Mouse (Mus musculus) CH12.LX (cell line): ENCODE results near the gene Bsx. TPM values are rescaled to one million over a fixed set of nuclear protein-coding genes. Genes with fewer than 3 reads are reported as not detected.
A peak's percentile ranks its signal among the peaks of the same experiment; 100 is the strongest.

Source experiments
- DNase-seq: peaks from one replicate; pipeline ENCODE4 v3.0.0-alpha.2; 2013; ENCODE audit errors: extremely low read depth
- H3K27ac ChIP-seq: 2 replicates; pipeline ENCODE4 v1.5.1; 2012; ENCODE audit warnings: low read depth, mild to moderate bottlenecking, control low read depth, moderate library complexity; ENCODE audit not compliant: insufficient read depth
- H3K27me3 ChIP-seq: replicated peaks from 2 replicates; pipeline ENCODE3; 2012; ENCODE audit warnings: inconsistent platforms
- H3K36me3 ChIP-seq, 2 experiments: replicated peaks in 1 of 2; 2 replicates each; pipeline versions ENCODE3 to v1.6.1; 2012; ENCODE audit warnings: inconsistent platforms in 1 of 2, low read length in 1 of 2, mild to moderate bottlenecking in 1 of 2, mixed read lengths in 1 of 2, moderate library complexity in 1 of 2; ENCODE audit not compliant: control insufficient read depth in 1 of 2, insufficient read depth in 1 of 2
- H3K4me1 ChIP-seq, 2 experiments: 2 replicates each; pipeline ENCODE4 v1.6.1; 2012; ENCODE audit warnings: inconsistent platforms in 1 of 2, moderate library complexity in 1 of 2; ENCODE audit not compliant: insufficient read depth in 2 of 2, control insufficient read depth in 1 of 2
- H3K4me2 ChIP-seq: 2 replicates; pipeline ENCODE4 v1.6.1; 2012; ENCODE audit warnings: low read depth, mild to moderate bottlenecking, control low read depth; ENCODE audit not compliant: poor library complexity, insufficient read depth, severe bottlenecking
- H3K4me3 ChIP-seq, 3 experiments: fragments of 150-350 bp in 1 of 3; sonication (generic) in 1 of 3; replicated peaks in 1 of 3; 2 replicates each; pipeline versions ENCODE3 to v1.5.1; 2011 to 2012; ENCODE audit warnings: low read depth in 2 of 3, low read length in 2 of 3, mild to moderate bottlenecking in 2 of 3, moderate library complexity in 2 of 3, control low read depth in 1 of 3, improper control_type of control experiment in 1 of 3, inconsistent platforms in 1 of 3, mixed read lengths in 1 of 3; ENCODE audit not compliant: poor library complexity in 1 of 3
- H3K79me2 ChIP-seq: replicated peaks from 2 replicates; pipeline ENCODE4 v1.6.1; 2012; ENCODE audit warnings: mild to moderate bottlenecking, moderate library complexity; ENCODE audit not compliant: control insufficient read depth, poor library complexity, insufficient read depth, severe bottlenecking; ENCODE audit errors: extremely low read depth
- H3K9ac ChIP-seq: 2 replicates; pipeline ENCODE4 v1.6.1; 2012; ENCODE audit warnings: low read depth, mild to moderate bottlenecking, control low read depth, moderate library complexity; ENCODE audit not compliant: insufficient read depth
- H3K9me3 ChIP-seq: replicated peaks from 2 replicates; pipeline ENCODE3; 2012; ENCODE audit warnings: low read length, inconsistent platforms, mixed read lengths
- CHD1 ChIP-seq: IDR thresholded peaks from 2 replicates; pipeline ENCODE4 v1.6.1; 2012; ENCODE audit warnings: low read depth, low read length, improper control_type of control experiment, inconsistent platforms
- CTCF ChIP-seq, 2 experiments: IDR thresholded peaks in 1 of 2; conservative IDR thresholded peaks in 1 of 2; 2 replicates each; pipeline ENCODE4 v1.5.1; 2011 to 2012; ENCODE audit warnings: low read depth in 2 of 2, low read length in 2 of 2, improper control_type of control experiment in 1 of 2, inconsistent platforms in 1 of 2, mild to moderate bottlenecking in 1 of 2, moderate library complexity in 1 of 2
- ELF1 ChIP-seq: IDR thresholded peaks from 2 replicates; pipeline ENCODE4 v1.6.1; 2014; ENCODE audit warnings: low read depth, mild to moderate bottlenecking, inconsistent platforms, low read length, improper control_type of control experiment
- EP300 ChIP-seq: IDR thresholded peaks from 2 replicates; pipeline ENCODE4 v1.6.1; 2011; ENCODE audit warnings: low read length, improper control_type of control experiment
- ETS1 ChIP-seq: conservative IDR thresholded peaks from 2 replicates; pipeline ENCODE4 v1.6.1; 2012; ENCODE audit warnings: low read depth, mild to moderate bottlenecking, inconsistent platforms, low read length, improper control_type of control experiment, moderate library complexity
- GABPA ChIP-seq: IDR thresholded peaks from 2 replicates; pipeline ENCODE4 v1.6.1; 2012; ENCODE audit warnings: low read depth, low read length, improper control_type of control experiment, inconsistent platforms; ENCODE audit not compliant: insufficient replicate concordance
- HCFC1 ChIP-seq: IDR thresholded peaks from 2 replicates; pipeline ENCODE4 v1.6.1; 2012; ENCODE audit warnings: low read depth, mild to moderate bottlenecking, inconsistent platforms, low read length, improper control_type of control experiment
- JUND ChIP-seq: conservative IDR thresholded peaks from 2 replicates; pipeline ENCODE4 v1.6.1; 2011; ENCODE audit warnings: low read depth, low read length, improper control_type of control experiment
- KAT2A ChIP-seq: IDR thresholded peaks from 2 replicates; pipeline ENCODE4 v1.6.1; 2012; ENCODE audit warnings: low read length, improper control_type of control experiment, inconsistent platforms; ENCODE audit not compliant: insufficient replicate concordance
- MEF2A ChIP-seq: IDR thresholded peaks from 2 replicates; pipeline ENCODE4 v1.6.1; 2014; ENCODE audit warnings: low read depth, mild to moderate bottlenecking, inconsistent platforms, low read length, improper control_type of control experiment, borderline replicate concordance
- MXI1 ChIP-seq: IDR thresholded peaks from 2 replicates; pipeline ENCODE4 v1.6.1; 2011; ENCODE audit warnings: mild to moderate bottlenecking, low read depth, low read length, improper control_type of control experiment
- MYC ChIP-seq: IDR thresholded peaks from 2 replicates; pipeline ENCODE4 v1.6.1; 2011; ENCODE audit warnings: low read depth, mild to moderate bottlenecking, improper control_type of control experiment, low read length
- NELFE ChIP-seq: IDR thresholded peaks from 2 replicates; pipeline ENCODE4 v1.6.1; 2011; ENCODE audit warnings: low read depth, low read length, improper control_type of control experiment
- PAX5 ChIP-seq: IDR thresholded peaks from 2 replicates; pipeline ENCODE4 v1.6.1; 2012; ENCODE audit warnings: low read length, inconsistent platforms, mixed read lengths
- SIN3A ChIP-seq: IDR thresholded peaks from 2 replicates; pipeline ENCODE4 v1.6.1; 2012; ENCODE audit warnings: low read length, improper control_type of control experiment, inconsistent platforms
- SMC3 ChIP-seq: IDR thresholded peaks from 2 replicates; pipeline ENCODE4 v1.6.1; 2011; ENCODE audit warnings: low read depth, low read length, improper control_type of control experiment
- TCF12 ChIP-seq: IDR thresholded peaks from 2 replicates; pipeline ENCODE4 v1.6.1; 2014; ENCODE audit warnings: low read depth, mild to moderate bottlenecking, inconsistent platforms, low read length, improper control_type of control experiment
- UBTF ChIP-seq: IDR thresholded peaks from 2 replicates; pipeline ENCODE4 v1.6.1; 2012; ENCODE audit warnings: low read depth, mild to moderate bottlenecking, inconsistent platforms, low read length, improper control_type of control experiment, moderate library complexity
- ZC3H11A ChIP-seq: IDR thresholded peaks from 2 replicates; pipeline ENCODE4 v1.6.1; 2012; ENCODE audit warnings: low read depth, mild to moderate bottlenecking, inconsistent platforms, low read length, improper control_type of control experiment
- ZKSCAN1 ChIP-seq: IDR thresholded peaks from 2 replicates; pipeline ENCODE4 v1.6.1; 2012; ENCODE audit warnings: low read depth, inconsistent platforms, low read length, improper control_type of control experiment, borderline replicate concordance
- ZMIZ1 ChIP-seq: IDR thresholded peaks from 2 replicates; pipeline ENCODE4 v1.6.1; 2012; ENCODE audit warnings: low read depth, mild to moderate bottlenecking, inconsistent platforms, low read length, improper control_type of control experiment
- ZNF384 ChIP-seq: IDR thresholded peaks from 2 replicates; pipeline ENCODE4 v1.6.1; 2012; ENCODE audit warnings: low read depth, low read length, improper control_type of control experiment, inconsistent platforms
- dilution Hi-C: fragments of 300-500 bp; cut with MboI; formaldehyde crosslinking; loops from 2 replicates; pipeline ENCODE4 v1.14.3; 2020; ENCODE audit warnings: low sequenced_read_pairs; ENCODE audit not compliant: extremely low pct_unique_long_range_greater_than_20kb, extremely low pct_ligation_motif_present
- in situ Hi-C: fragments of 300-500 bp; cut with MboI; formaldehyde crosslinking; loops from 3 replicates; pipeline ENCODE4 v1.14.3; 2019; ENCODE audit warnings: low sequenced_read_pairs, low pct_ligation_motif_present, low pct_unique_long_range_greater_than_20kb, mixed read lengths
- polyA plus RNA-seq: library from polyadenylated mRNA; unstranded; fragments of >175 nt; gene quantifications from 2 replicates; pipeline ENCODE4 v1.2.1, GENCODE M21; 2012; ENCODE audit warnings: low read depth; ENCODE audit not compliant: insufficient read length
- total RNA-seq, 2 experiments: library from RNA; depleted of rRNA; stranded (reverse); fragments of 300-350 nt in 1 of 2; fragments of >200 nt in 1 of 2; gene quantifications; 2 replicates each; pipeline ENCODE4 v1.2.3; 2012 to 2014

The Bsx gene
- total and polyA plus RNA-seq, 3 experiments, result not detected

GRCm38 (mm10) chr9:40858461-40859160 is 15.3 kb upstream of the Bsx start:
- Histone ChIP-seq H3K27me3 (no peaks in the 10 kb centered on the region), H3K27ac (no peak overlapping the region), H3K4me1 (no peaks in the 10 kb centered on the region), H3K36me3 (no peaks in the 10 kb centered on the region), H3K9me3 (no peaks in the 10 kb centered on the region), H3K9ac (no peak overlapping the region), H3K4me3 (peak overlapping the region in 1 of 3 experiments; percentile 9), H3K4me2 (peak overlapping the region; percentile 63), H3K79me2 (no peaks in the 10 kb centered on the region)
- in situ Hi-C loops (no loop called here), dilution Hi-C loops (no loop called here)
- peak; percentile 39; the same call in 1 of the 2 replicates for TF ChIP-seq ZNF384
- no peak for TF ChIP-seq HCFC1
- no peak for DNase-seq

DNA sequence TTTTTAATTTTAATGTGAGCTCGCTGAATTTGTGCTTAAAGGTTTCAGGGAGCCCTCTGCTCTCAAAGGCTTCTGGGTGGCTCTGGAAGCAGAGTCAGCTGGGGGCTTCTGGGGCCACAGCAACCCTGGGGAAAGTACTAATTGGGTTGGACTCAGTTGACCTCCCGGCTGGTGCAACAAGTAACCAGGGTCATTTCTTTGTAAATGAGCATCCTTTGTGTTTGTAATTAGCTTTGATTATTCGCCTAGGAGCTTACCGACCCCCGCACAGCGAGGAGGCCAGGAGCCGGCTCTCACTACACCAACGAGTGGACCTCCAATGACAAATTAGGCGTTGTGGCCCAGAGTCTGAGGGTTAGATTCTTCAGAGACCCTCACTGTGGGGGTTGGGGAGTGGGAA is 14.7 kb upstream of the Bsx start:
- Histone ChIP-seq H3K4me1 (no peaks in the 10 kb centered on the region), H3K27ac (no peak overlapping the region), H3K4me2 (peak overlapping the region; percentile 63; the same call in 1 of the 2 replicates), H3K27me3 (no peaks in the 10 kb centered on the region), H3K79me2 (no peaks in the 10 kb centered on the region), H3K36me3 (no peaks in the 10 kb centered on the region), H3K9me3 (no peaks in the 10 kb centered on the region), H3K4me3 (no peak overlapping the region), H3K9ac (no peak overlapping the region)
- in situ Hi-C loops (no loop called here), dilution Hi-C loops (no loop called here)
- DNase-seq, result no peak
- TF ChIP-seq ETS1 (no peak), CHD1 (no peak), KAT2A (no peak), ZMIZ1 (no peak), TCF12 (no peak), SIN3A (no peak), JUND (no peak), PAX5 (no peak), SMC3 (no peak)

- H3K9me3 ChIP-seq, result no peaks in the 10 kb centered on the region
- H3K27me3 ChIP-seq, result peaks cover 24% of the 10 kb centered on the region
- TF ChIP-seq MYC (no peak), ZMIZ1 (no peak), EP300 (no peak), UBTF (no peak), CTCF (conservative IDR thresholded peaks at IDR 0.05 in 1 of 2, IDR thresholded peaks at IDR 0.05 in 1 of 2; ENCODE audit: low read depth in 2 of 2, low read length in 2 of 2) (no peak), ZC3H11A (no peak), CHD1 (no peak), MXI1 (no peak), JUND (no peak), ZKSCAN1 (no peak), SMC3 (no peak), ELF1 (no peak), NELFE (no peak), MEF2A (no peak), GABPA (no peak)
Measured at GRCm38 (mm10) chr9:40870331-40870730, 3.6 kb upstream of the Bsx start.

More at GRCm38 (mm10) chr9:40870331-40870730, 3.6 kb upstream of the Bsx start:
- dilution Hi-C loops, result no loop called here
- no peaks in the 10 kb centered on the region for H3K79me2 ChIP-seq
- H3K4me2 ChIP-seq, result no peak overlapping the region
- H3K4me1 ChIP-seq, result no peaks in the 10 kb centered on the region
- no peak overlapping the region for H3K4me3 ChIP-seq
- no peak for DNase-seq
- H3K36me3 ChIP-seq, result no peaks in the 10 kb centered on the region
- in situ Hi-C loops, result no loop called here
- H3K9ac ChIP-seq, result no peak overlapping the region
- no peak overlapping the region for H3K27ac ChIP-seq
